Mouse (Mus musculus): Measurements from ENCODE around the gene Sprr2b. TPM values are rescaled to one million over a fixed set of nuclear protein-coding genes. Genes with fewer than 3 reads are reported as not detected.

Sprr2b gene
- polyA plus RNA-seq, 1 experiment from 2014 or later: not detected

- H3K9ac ChIP-seq (ENCODE audit: low read depth, low read length): no peak overlapping the region
- H3K27ac ChIP-seq (ENCODE audit: low read depth, low read length): no peak overlapping the region
- H3K4me3 ChIP-seq (ENCODE audit: low read depth, low read length): no peak overlapping the region
- 81% methylated on average over 2 of the region's 2 CpGs for WGBS (ENCODE audit: insufficient replicate concordance)
- H3K4me2 ChIP-seq: no peak overlapping the region
- no peaks in the 10 kb centered on the region for H3K36me3 ChIP-seq (ENCODE audit: control insufficient read depth, insufficient read depth, low read length)
- no peaks in the 10 kb centered on the region for H3K4me1 ChIP-seq (ENCODE audit: control insufficient read depth, insufficient read depth, low read length)
- ATAC-seq (replicated peaks; ENCODE audit: insufficient number of reproducible peaks, low FRiP score, low TSS enrichment): no peak
- H3K9me3 ChIP-seq (replicated peaks; ENCODE audit: control insufficient read depth, low read length): no peaks in the 10 kb centered on the region
- H3K27me3 ChIP-seq (ENCODE audit: control insufficient read depth, insufficient read depth, low read length): no peaks in the 10 kb centered on the region
These were observed 964 bp downstream of the Sprr2b start for GRCm38 (mm10) chr3:92317384-92317783.

GRCm38 (mm10) chr3:92336278-92336677 lies 19.9 kb downstream of the Sprr2b start:
- Histone ChIP-seq H3K9ac (ENCODE audit: low read depth, low read length) (no peak overlapping the region), H3K9me3 (replicated peaks; ENCODE audit: control insufficient read depth, low read length) (no peaks in the 10 kb centered on the region), H3K4me2 (no peak overlapping the region), H3K27me3 (ENCODE audit: control insufficient read depth, insufficient read depth, low read length) (no peaks in the 10 kb centered on the region), H3K4me3 (ENCODE audit: low read depth, low read length) (no peak overlapping the region), H3K36me3 (ENCODE audit: control insufficient read depth, insufficient read depth, low read length) (no peaks in the 10 kb centered on the region), H3K4me1 (ENCODE audit: control insufficient read depth, insufficient read depth, low read length) (no peaks in the 10 kb centered on the region), H3K27ac (ENCODE audit: low read depth, low read length) (no peak overlapping the region)
- 82% methylated on average over 1 of the region's 1 CpGs for WGBS (ENCODE audit: insufficient replicate concordance)
- no peak for ATAC-seq (replicated peaks; ENCODE audit: insufficient number of reproducible peaks, low FRiP score, low TSS enrichment)

- no peak for ATAC-seq (replicated peaks; ENCODE audit: insufficient number of reproducible peaks, low FRiP score, low TSS enrichment)
- Histone ChIP-seq H3K27me3 (ENCODE audit: control insufficient read depth, insufficient read depth, low read length) (no peaks in the 10 kb centered on the region), H3K4me3 (ENCODE audit: low read depth, low read length) (no peak within 1 kb of the TSS), H3K4me1 (ENCODE audit: control insufficient read depth, insufficient read depth, low read length) (no peaks in the 10 kb centered on the region), H3K9ac (ENCODE audit: low read depth, low read length) (no peak within 1 kb of the TSS), H3K36me3 (ENCODE audit: control insufficient read depth, insufficient read depth, low read length) (no peaks in the 10 kb centered on the region), H3K9me3 (replicated peaks; ENCODE audit: control insufficient read depth, low read length) (no peaks in the 10 kb centered on the region), H3K27ac (ENCODE audit: low read depth, low read length) (no peak within 1 kb of the TSS), H3K4me2 (no peak within 1 kb of the TSS)
- 88% methylated on average over 5 of the region's 5 CpGs for WGBS (ENCODE audit: insufficient replicate concordance)
These were observed 22.4 kb downstream of the Sprr2b start, which contains the start of gene Sprr2d for GRCm38 (mm10) chr3:92338840-92339239. Gene Sprr2d, plus strand, starts transcription at chr3:92339140.

GRCm38 (mm10) chr3:92351843-92352242 lies 35.4 kb downstream of the Sprr2b start, which contains the start of gene Sprr2e:
Gene Sprr2e, plus strand, starts transcription at chr3:92352143.
- Histone ChIP-seq H3K9me3 (replicated peaks; ENCODE audit: control insufficient read depth, low read length) (no peaks in the 10 kb centered on the region), H3K36me3 (ENCODE audit: control insufficient read depth, insufficient read depth, low read length) (no peaks in the 10 kb centered on the region), H3K4me3 (ENCODE audit: low read depth, low read length) (no peak within 1 kb of the TSS), H3K27ac (ENCODE audit: low read depth, low read length) (no peak within 1 kb of the TSS), H3K27me3 (ENCODE audit: control insufficient read depth, insufficient read depth, low read length) (no peaks in the 10 kb centered on the region), H3K4me1 (ENCODE audit: control insufficient read depth, insufficient read depth, low read length) (no peaks in the 10 kb centered on the region), H3K9ac (ENCODE audit: low read depth, low read length) (no peak within 1 kb of the TSS), H3K4me2 (no peak within 1 kb of the TSS)
- no peak for ATAC-seq (replicated peaks; ENCODE audit: insufficient number of reproducible peaks, low FRiP score, low TSS enrichment)
- 77% methylated on average over 2 of the region's 2 CpGs for WGBS (ENCODE audit: insufficient replicate concordance)

- Histone ChIP-seq H3K27me3 (ENCODE audit: control insufficient read depth, insufficient read depth, low read length) (no peaks in the 10 kb centered on the region), H3K4me3 (ENCODE audit: low read depth, low read length) (no peak overlapping the region), H3K4me2 (no peak overlapping the region), H3K4me1 (ENCODE audit: control insufficient read depth, insufficient read depth, low read length) (no peaks in the 10 kb centered on the region), H3K36me3 (ENCODE audit: control insufficient read depth, insufficient read depth, low read length) (no peaks in the 10 kb centered on the region), H3K9ac (ENCODE audit: low read depth, low read length) (no peak overlapping the region), H3K27ac (ENCODE audit: low read depth, low read length) (no peak overlapping the region), H3K9me3 (replicated peaks; ENCODE audit: control insufficient read depth, low read length) (no peaks in the 10 kb centered on the region)
- ATAC-seq (replicated peaks; ENCODE audit: insufficient number of reproducible peaks, low FRiP score, low TSS enrichment): no peak
These were observed 45.2 kb downstream of the Sprr2b start for GRCm38 (mm10) chr3:92361619-92362018.

- WGBS (ENCODE audit: insufficient replicate concordance): 53% methylated on average over 3 of the region's 3 CpGs
- Histone ChIP-seq H3K4me2 (no peak within 1 kb of the TSS), H3K27me3 (ENCODE audit: control insufficient read depth, insufficient read depth, low read length) (no peaks in the 10 kb centered on the region), H3K27ac (ENCODE audit: low read depth, low read length) (no peak within 1 kb of the TSS), H3K4me3 (ENCODE audit: low read depth, low read length) (no peak within 1 kb of the TSS), H3K4me1 (ENCODE audit: control insufficient read depth, insufficient read depth, low read length) (no peaks in the 10 kb centered on the region), H3K9ac (ENCODE audit: low read depth, low read length) (no peak within 1 kb of the TSS), H3K9me3 (replicated peaks; ENCODE audit: control insufficient read depth, low read length) (no peaks in the 10 kb centered on the region), H3K36me3 (ENCODE audit: control insufficient read depth, insufficient read depth, low read length) (no peaks in the 10 kb centered on the region)
- no peak for ATAC-seq (replicated peaks; ENCODE audit: insufficient number of reproducible peaks, low FRiP score, low TSS enrichment)
These were observed 48.5 kb downstream of the Sprr2b start, which contains the start of gene Sprr2f for GRCm38 (mm10) chr3:92364887-92365286. Gene Sprr2f, plus strand, starts transcription at chr3:92365187.

Other genes starting within 250 kb of the Sprr2b start
- gene Lor, start 233.5 kb upstream of the Sprr2b start, polyA plus RNA-seq (2014; fragmentation: Nextera tagmentation; extraction: Ambion mirVana): 0.31 and 1.00 TPM in 2 replicates
- gene Prr9, start 192.7 kb upstream of the Sprr2b start, polyA plus RNA-seq (2014; fragmentation: Nextera tagmentation; extraction: Ambion mirVana): not detected in 2 replicates
- gene Lelp1, start 173.9 kb upstream of the Sprr2b start, polyA plus RNA-seq (2014; fragmentation: Nextera tagmentation; extraction: Ambion mirVana): not detected in 2 replicates
- not detected in 2 replicates for gene Sprr2a1, start 100.8 kb upstream of the Sprr2b start, polyA plus RNA-seq (2014; fragmentation: Nextera tagmentation; extraction: Ambion mirVana)
- 0.86 and 0.96 TPM in 2 replicates for gene Sprr2a2, start 100.7 kb upstream of the Sprr2b start, polyA plus RNA-seq (2014; fragmentation: Nextera tagmentation; extraction: Ambion mirVana)
- not detected in 2 replicates for gene Sprr2a3, start 31.2 kb upstream of the Sprr2b start, polyA plus RNA-seq (2014; fragmentation: Nextera tagmentation; extraction: Ambion mirVana)
- not detected in 2 replicates for gene Sprr2d, start 22.5 kb downstream of the Sprr2b start, polyA plus RNA-seq (2014; fragmentation: Nextera tagmentation; extraction: Ambion mirVana)
- not detected in 2 replicates for gene Sprr2e, start 35.5 kb downstream of the Sprr2b start, polyA plus RNA-seq (2014; fragmentation: Nextera tagmentation; extraction: Ambion mirVana)
- gene Sprr2f, start 48.6 kb downstream of the Sprr2b start, polyA plus RNA-seq (2014; fragmentation: Nextera tagmentation; extraction: Ambion mirVana): not detected in 2 replicates
- not detected in 2 replicates for gene Sprr2h, start 69.1 kb downstream of the Sprr2b start, polyA plus RNA-seq (2014; fragmentation: Nextera tagmentation; extraction: Ambion mirVana)
- gene Sprr2i, start 91.4 kb downstream of the Sprr2b start, polyA plus RNA-seq (2014; fragmentation: Nextera tagmentation; extraction: Ambion mirVana): not detected in 2 replicates
- gene Sprr2j-ps, start 101.5 kb downstream of the Sprr2b start, polyA plus RNA-seq (2014; fragmentation: Nextera tagmentation; extraction: Ambion mirVana): not detected in 2 replicates
- 5.3 and 5.4 TPM in 2 replicates for gene Gm9774, start 112.8 kb downstream of the Sprr2b start, polyA plus RNA-seq (2014; fragmentation: Nextera tagmentation; extraction: Ambion mirVana)
- not detected in 2 replicates for gene Sprr2k, start 116.0 kb downstream of the Sprr2b start, polyA plus RNA-seq (2014; fragmentation: Nextera tagmentation; extraction: Ambion mirVana)
- gene Sprr1b, start 122.2 kb downstream of the Sprr2b start, polyA plus RNA-seq (2014; fragmentation: Nextera tagmentation; extraction: Ambion mirVana): not detected in 2 replicates
- gene Sprr3, start 142.1 kb downstream of the Sprr2b start, polyA plus RNA-seq (2014; fragmentation: Nextera tagmentation; extraction: Ambion mirVana): not detected in 2 replicates
- 0.48 and 0.74 TPM in 2 replicates for gene Sprr1a, start 169.3 kb downstream of the Sprr2b start, polyA plus RNA-seq (2014; fragmentation: Nextera tagmentation; extraction: Ambion mirVana)
- not detected in 2 replicates for gene Sprr4, start 183.9 kb downstream of the Sprr2b start, polyA plus RNA-seq (2014; fragmentation: Nextera tagmentation; extraction: Ambion mirVana)
- gene 2310046K23Rik, start 217.9 kb downstream of the Sprr2b start, polyA plus RNA-seq (2014; fragmentation: Nextera tagmentation; extraction: Ambion mirVana): not detected in 2 replicates

All from heart, embryonic 11.5 days (tissue).